ENCODE assay signal across 22 mouse cellular contexts in the genomic region with DNA sequence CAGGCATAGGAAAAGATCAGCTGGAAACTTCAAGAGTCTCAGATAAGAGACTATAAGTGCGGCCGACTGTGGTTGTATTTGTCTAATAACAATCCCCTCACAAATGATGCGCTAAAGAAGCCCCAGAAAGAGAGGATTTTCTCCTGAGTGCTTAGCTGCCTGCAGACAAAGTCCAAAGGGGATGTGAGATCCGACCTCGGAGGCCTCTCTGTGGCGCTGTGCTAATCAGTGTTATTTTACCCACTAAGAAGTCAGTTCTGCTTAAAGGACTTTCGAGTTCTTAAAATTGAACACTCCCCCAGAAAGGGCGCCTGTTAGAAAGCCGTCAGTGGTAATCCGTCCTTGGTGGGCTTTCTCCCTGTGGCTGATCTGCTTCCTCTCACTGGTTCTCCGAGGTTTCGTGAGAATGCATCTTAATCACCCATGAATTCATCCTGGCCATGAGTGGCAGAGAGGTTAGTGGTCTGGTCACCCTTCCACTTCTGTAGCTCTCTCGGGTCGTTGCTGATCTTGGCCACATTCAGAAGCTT.
DNase-seq lines count a peak whose midpoint lies in the region; ATAC-seq and TF ChIP-seq lines count a peak whose summit lies in the region.
"Had no signal": no experiment of that assay in that cellular context is flagged by ENCODE, and none has a peak within 500 bp of the region (broad histone marks: within the 10 kb centered on the region; RNA-seq: fewer than 3 reads in every experiment).

No protein-coding gene starts in this region.

- no peak for ATAC-seq in forebrain, embryonic 12.5 days (ENCODE audit: low FRiP score)
- no peak for ATAC-seq in forebrain, postnatal 0 days
- ATAC-seq: activated CD4-positive, CD25-positive, alpha-beta regulatory T cell, adult 4 months had no signal

- peak overlapping the region; percentile 9; the same call in 1 of the 2 replicates for H3K27ac ChIP-seq in forebrain, embryonic 12.5 days
- no peak overlapping the region for H3K27ac ChIP-seq in forebrain, postnatal 0 days (ENCODE audit: low read depth, low read length)
- 0 out of 2 replicates have a peak overlapping the region, but pooled peaks have one; percentile 9 for H3K27ac ChIP-seq in limb, embryonic 10.5 days
- H3K27ac ChIP-seq: embryonic facial prominence, embryonic 13.5 days; heart, embryonic 10.5 days; limb, embryonic 13.5 days; liver, embryonic 14.5 days; neural tube, embryonic 12.5 days had no signal

- H3K4me1 ChIP-seq in forebrain, embryonic 12.5 days: peaks cover 18% of the 10 kb centered on the region
- no peaks in the 10 kb centered on the region for H3K4me1 ChIP-seq in forebrain, postnatal 0 days (ENCODE audit: insufficient read depth)
- peaks cover 28% of the 10 kb centered on the region for H3K4me1 ChIP-seq in limb, embryonic 10.5 days
- no peaks in the 10 kb centered on the region for H3K4me1 ChIP-seq in lung, adult 2 months (ENCODE audit: control insufficient read depth, insufficient read depth, low read length)
- H3K4me1 ChIP-seq: neural tube, embryonic 12.5 days had no signal

- 14% methylated on average over 14 of the region's 14 CpGs for WGBS in forebrain, embryonic 12.5 days
- WGBS in forebrain, postnatal 0 days: 13% methylated on average over 14 of the region's 14 CpGs
- WGBS in limb, embryonic 10.5 days: 49% methylated on average over 14 of the region's 14 CpGs
- 40% methylated on average over 14 of the region's 14 CpGs for WGBS in lung, adult 2 months

- peaks cover 3% of the 10 kb centered on the region; the same call in 1 of the 2 replicates for H3K27me3 ChIP-seq in forebrain, embryonic 12.5 days
- no peaks in the 10 kb centered on the region for H3K27me3 ChIP-seq in forebrain, postnatal 0 days (ENCODE audit: insufficient read depth, low read length)
- no peaks in the 10 kb centered on the region for H3K27me3 ChIP-seq in limb, embryonic 10.5 days (ENCODE audit: low read depth, poor library complexity, severe bottlenecking)
- H3K27me3 ChIP-seq: embryonic facial prominence, embryonic 13.5 days; limb, embryonic 13.5 days; neural tube, embryonic 12.5 days had no signal

- no peak for TF ChIP-seq POLR2A in lung, adult 2 months (IDR thresholded peaks at IDR 0.05; ENCODE audit: borderline replicate concordance, extremely low read depth, low read depth, low read length)

- H3K4me2 ChIP-seq in forebrain, embryonic 12.5 days: peak overlapping the region; percentile 30
- H3K4me2 ChIP-seq in forebrain, postnatal 0 days (ENCODE audit: low read depth): no peak overlapping the region
- H3K4me2 ChIP-seq: embryonic facial prominence, embryonic 13.5 days; limb, embryonic 13.5 days; neural tube, embryonic 12.5 days had no signal

- TF ChIP-seq CTCF in forebrain, postnatal 0 days (IDR thresholded peaks at IDR 0.05; ENCODE audit: low read depth): no peak
- no peak for TF ChIP-seq CTCF in lung, adult 2 months (IDR thresholded peaks at IDR 0.05; ENCODE audit: insufficient read depth, low read length)

- H3K36me3 ChIP-seq in forebrain, embryonic 12.5 days (replicated peaks): 0 out of 2 replicates have a peak, but pooled peaks cover under 1% of the 10 kb centered on the region
- H3K36me3 ChIP-seq in forebrain, postnatal 0 days (ENCODE audit: insufficient read depth): no peaks in the 10 kb centered on the region; the same call in 1 of the 2 replicates
- H3K36me3 ChIP-seq in limb, embryonic 10.5 days: peaks cover 5% of the 10 kb centered on the region
- H3K36me3 ChIP-seq: embryonic facial prominence, embryonic 13.5 days; neural tube, embryonic 12.5 days had no signal

- no peak overlapping the region for H3K4me3 ChIP-seq in forebrain, embryonic 12.5 days (replicated peaks)
- no peak overlapping the region for H3K4me3 ChIP-seq in forebrain, postnatal 0 days (ENCODE audit: low read depth, low read length)
- H3K4me3 ChIP-seq in limb, embryonic 10.5 days: no peak overlapping the region
- H3K4me3 ChIP-seq in lung, adult 2 months (replicated peaks; ENCODE audit: extremely low read depth, low read depth, low read length): no peak overlapping the region
- H3K4me3 ChIP-seq: embryonic facial prominence, embryonic 13.5 days; heart, embryonic 10.5 days; limb, embryonic 13.5 days; neural tube, embryonic 12.5 days had no signal

- no peak overlapping the region for H3K9ac ChIP-seq in forebrain, embryonic 12.5 days
- no peak overlapping the region for H3K9ac ChIP-seq in forebrain, postnatal 0 days
- H3K9ac ChIP-seq: embryonic facial prominence, embryonic 13.5 days; limb, embryonic 13.5 days; liver, embryonic 14.5 days; neural tube, embryonic 12.5 days had no signal

- DNase-seq in forebrain, postnatal 0 days: no peak
- peak; percentile 36 for DNase-seq in embryo, embryonic 10.5 days (ENCODE audit: low spot score)
- no peak for DNase-seq in limb, embryonic 10.5 days (ENCODE audit: low spot score)
- peak; percentile 48 for DNase-seq in retina, embryonic 14.5 days (ENCODE audit: low spot score)
- DNase-seq in lung, adult 2 months: no peak
- no peak for DNase-seq in layer of hippocampus, postnatal 36 days
- DNase-seq: adrenal gland, postnatal 36 days; cerebellum, adult 18-20 months; cerebellum, postnatal 25 days; gastrocnemius, postnatal 36 days; heart, postnatal 10 days; kidney, adult 11 months; kidney, postnatal 14 days; thymus, postnatal 14 days had no signal

- H3K9me3 ChIP-seq in forebrain, embryonic 12.5 days: no peaks in the 10 kb centered on the region
- H3K9me3 ChIP-seq in forebrain, postnatal 0 days (ENCODE audit: low read length): no peaks in the 10 kb centered on the region
- H3K9me3 ChIP-seq in limb, embryonic 10.5 days (replicated peaks): no peaks in the 10 kb centered on the region
- H3K9me3 ChIP-seq: embryonic facial prominence, embryonic 13.5 days; G1E; heart, embryonic 10.5 days; limb, embryonic 13.5 days; neural tube, embryonic 12.5 days had no signal

Comparison
In these comparisons a context has a peak if more than half of its experiments do, and no peak if none do; other contexts are left out.
1. DNase-seq: peak in embryo, embryonic 10.5 days (single experiment) and retina, embryonic 14.5 days (single experiment); none in forebrain, postnatal 0 days (single experiment), limb, embryonic 10.5 days (single experiment), lung, adult 2 months (single experiment) and layer of hippocampus, postnatal 36 days (0 of 2).